Mouse (Mus musculus) liver, embryonic 11.5 days (tissue): Measurements from ENCODE around the gene Zfp62. TPM values are rescaled to one million over a fixed set of nuclear protein-coding genes. Genes with fewer than 3 reads are reported as not detected.
"Not testable (repeated sequence)": the region's sequence is repeated elsewhere in the genome, so short reads cannot be mapped to it uniquely, and the experiment has no call there.

Experiments used
- ATAC-seq: fragments of 200-750 bp; cut with Nextera tagmentation; replicated peaks from 2 replicates; pipeline ENCODE4 v1.8.0; 2017; ENCODE audit warnings: moderate number of reproducible peaks, mild to moderate bottlenecking, moderate TSS enrichment, moderate library complexity; ENCODE audit not compliant: low FRiP score
- DNase-seq: peaks from one replicate; pipeline ENCODE4 v3.0.0-alpha.2; 2017; ENCODE audit warnings: low spot score
- H3K27ac ChIP-seq: fragments of 300-500 bp; sonication (generic); 2 replicates; pipeline ENCODE4 v1.5.1; 2014; ENCODE audit warnings: mild to moderate bottlenecking, low read depth, low read length, control low read depth
- H3K27me3 ChIP-seq: fragments of 300-500 bp; sonication (generic); replicated peaks from 2 replicates; pipeline ENCODE4 v1.6.1; 2014; ENCODE audit warnings: low read length, mixed read lengths; ENCODE audit not compliant: control insufficient read depth, insufficient read depth
- H3K36me3 ChIP-seq: fragments of 300-500 bp; sonication (generic); 2 replicates; pipeline ENCODE4 v1.6.1; 2014; ENCODE audit warnings: mild to moderate bottlenecking, low read length, moderate library complexity, mixed read lengths; ENCODE audit not compliant: control insufficient read depth, insufficient read depth
- H3K4me1 ChIP-seq: fragments of 300-500 bp; sonication (generic); replicated peaks from 2 replicates; pipeline ENCODE4 v1.6.1; 2014; ENCODE audit warnings: low read length, mixed read lengths; ENCODE audit not compliant: control insufficient read depth, insufficient read depth
- H3K4me2 ChIP-seq: fragments of 300-500 bp; sonication (generic); 2 replicates; pipeline ENCODE4 v1.6.1; 2014; ENCODE audit warnings: mild to moderate bottlenecking, control low read depth, moderate library complexity
- H3K4me3 ChIP-seq: fragments of 300-500 bp; sonication (generic); 2 replicates; pipeline ENCODE4 v1.5.1; 2014; ENCODE audit warnings: low read depth, low read length, control low read depth
- H3K9ac ChIP-seq: fragments of 300-500 bp; sonication (generic); 2 replicates; pipeline ENCODE4 v1.6.1; 2014; ENCODE audit warnings: low read depth, low read length, control low read depth
- H3K9me3 ChIP-seq: fragments of 300-500 bp; sonication (generic); 2 replicates; pipeline ENCODE4 v1.6.1; 2016; ENCODE audit warnings: low read length, inconsistent platforms, mixed read lengths; ENCODE audit not compliant: control insufficient read depth
- WGBS: fragments of 180-500 bp; shearing (Covaris S2); extraction: QIAGEN DNeasy Blood & Tissue Kit; methylation state at CpG from one replicate; pipeline ENCODE4 v1.1.7; 2014; 5-methylcytosine and 5-hydroxymethylcytosine counted together
- polyA plus RNA-seq: library from polyadenylated mRNA; unstranded; fragments of >200 nt; fragmentation: Nextera tagmentation; extraction: Ambion mirVana; gene quantifications from 2 replicates; pipeline ENCODE4 v1.2.1, GENCODE M21; 2014

Zfp62 gene
- polyA plus RNA-seq, 1 experiment from 2014 or later = 30.9 TPM

GRCm38 (mm10) chr11:49186452-49186851, 16.6 kb upstream of the Zfp62 start:
- no peak for ATAC-seq
- Histone ChIP-seq H3K4me1 (no peaks in the 10 kb centered on the region), H3K4me3 (no peak overlapping the region), H3K9ac (no peak overlapping the region), H3K27me3 (no peaks in the 10 kb centered on the region), H3K4me2 (no peak overlapping the region), H3K27ac (no peak overlapping the region), H3K9me3 (no peaks in the 10 kb centered on the region), H3K36me3 (no peaks in the 10 kb centered on the region)
- WGBS = 71% methylated on average over 6 of the region's 6 CpGs
- DNase-seq = no peak

GRCm38 (mm10) chr11:49186955-49187488, 16.1 kb upstream of the Zfp62 start, which contains the start of gene Btnl9:
Gene Btnl9 (minus strand): TSS chr11:49187159.
- no peak within 1 kb of the TSS for H3K9ac ChIP-seq
- H3K9me3 ChIP-seq = no peaks in the 10 kb centered on the region
- no peak within 1 kb of the TSS for H3K4me3 ChIP-seq
- no peaks in the 10 kb centered on the region for H3K4me1 ChIP-seq
- ATAC-seq (no peak), DNase-seq (no peak)
- no peaks in the 10 kb centered on the region for H3K36me3 ChIP-seq
- H3K4me2 ChIP-seq = no peak within 1 kb of the TSS
- H3K27me3 ChIP-seq = no peaks in the 10 kb centered on the region
- H3K27ac ChIP-seq = no peak within 1 kb of the TSS
- WGBS = 59% methylated on average over 8 of the region's 8 CpGs

GRCm38 (mm10) chr11:49187701-49188100, 15.4 kb upstream of the Zfp62 start:
- Histone ChIP-seq H3K27me3 (no peaks in the 10 kb centered on the region), H3K4me1 (no peaks in the 10 kb centered on the region), H3K27ac (no peak overlapping the region), H3K4me2 (no peak overlapping the region), H3K4me3 (no peak overlapping the region), H3K36me3 (no peaks in the 10 kb centered on the region), H3K9ac (no peak overlapping the region), H3K9me3 (no peaks in the 10 kb centered on the region)
- WGBS = 69% methylated on average over 10 of the region's 10 CpGs
- ATAC-seq = no peak
- DNase-seq = no peak

- Histone ChIP-seq H3K27me3 (no peaks in the 10 kb centered on the region), H3K9ac (no peak overlapping the region), H3K9me3 (no peaks in the 10 kb centered on the region), H3K36me3 (no peaks in the 10 kb centered on the region), H3K4me3 (no peak overlapping the region), H3K4me2 (no peak overlapping the region), H3K27ac (no peak overlapping the region), H3K4me1 (no peaks in the 10 kb centered on the region)
- DNase-seq (no peak), ATAC-seq (no peak)
- 2% methylated on average over 7 of the region's 7 CpGs for WGBS
Observed at GRCm38 (mm10) chr11:49189737-49190136, 13.4 kb upstream of the Zfp62 start.

GRCm38 (mm10) chr11:49191083-49191482, 12.0 kb upstream of the Zfp62 start:
- Histone ChIP-seq H3K9ac (no peak overlapping the region), H3K27ac (no peak overlapping the region), H3K36me3 (no peaks in the 10 kb centered on the region), H3K9me3 (no peaks in the 10 kb centered on the region), H3K4me2 (no peak overlapping the region), H3K4me3 (no peak overlapping the region), H3K4me1 (no peaks in the 10 kb centered on the region), H3K27me3 (no peaks in the 10 kb centered on the region)
- WGBS = 43% methylated on average over 2 of the region's 2 CpGs
- DNase-seq (no peak), ATAC-seq (no peak)

- H3K27ac ChIP-seq, H3K9ac ChIP-seq, H3K4me1 ChIP-seq, DNase-seq, H3K4me3 ChIP-seq, H3K9me3 ChIP-seq, H3K4me2 ChIP-seq, ATAC-seq, H3K27me3 ChIP-seq, H3K36me3 ChIP-seq: not testable (repeated sequence)
- 91% methylated on average over 9 of the region's 9 CpGs for WGBS
Observed at GRCm38 (mm10) chr11:49194771-49195170, 8.3 kb upstream of the Zfp62 start.

GRCm38 (mm10) chr11:49195819-49196322, 7.2 kb upstream of the Zfp62 start:
- ATAC-seq (no peak), DNase-seq (no peak)
- peaks cover 3% of the 10 kb centered on the region; the same call in 1 of the 2 replicates for H3K9me3 ChIP-seq
- 55% methylated on average over 7 of the region's 7 CpGs for WGBS
- H3K4me2 ChIP-seq = no peak overlapping the region
- no peak overlapping the region for H3K9ac ChIP-seq
- H3K27me3 ChIP-seq = no peaks in the 10 kb centered on the region
- H3K27ac ChIP-seq = peak overlapping the region; percentile 15; the same call in 1 of the 2 replicates
- no peaks in the 10 kb centered on the region for H3K4me1 ChIP-seq
- no peaks in the 10 kb centered on the region for H3K36me3 ChIP-seq
- no peak overlapping the region for H3K4me3 ChIP-seq

GRCm38 (mm10) chr11:49200666-49201065, 2.4 kb upstream of the Zfp62 start:
- DNase-seq (no peak), ATAC-seq (no peak)
- Histone ChIP-seq H3K4me2 (no peak overlapping the region), H3K4me1 (peaks cover 18% of the 10 kb centered on the region), H3K27me3 (no peaks in the 10 kb centered on the region), H3K36me3 (no peaks in the 10 kb centered on the region), H3K9me3 (peaks cover 3% of the 10 kb centered on the region; the same call in 1 of the 2 replicates), H3K27ac (no peak overlapping the region), H3K9ac (no peak overlapping the region), H3K4me3 (no peak overlapping the region)

- H3K9me3 ChIP-seq = peaks cover 3% of the 10 kb centered on the region; the same call in 1 of the 2 replicates
Observed at GRCm38 (mm10) chr11:49201142-49201541, 1.9 kb upstream of the Zfp62 start.

More at GRCm38 (mm10) chr11:49201142-49201541, 1.9 kb upstream of the Zfp62 start:
- Histone ChIP-seq H3K4me2 (no peak overlapping the region), H3K27ac (no peak overlapping the region), H3K36me3 (no peaks in the 10 kb centered on the region), H3K4me1 (peaks cover 20% of the 10 kb centered on the region), H3K9ac (no peak overlapping the region), H3K27me3 (no peaks in the 10 kb centered on the region), H3K4me3 (no peak overlapping the region)
- no peak for ATAC-seq
- DNase-seq = no peak
